Mouse (Mus musculus): Measurements from ENCODE around the gene Gpr156. TPM values are rescaled to one million over a fixed set of nuclear protein-coding genes. Genes with fewer than 3 reads are reported as not detected.
"Not testable (repeated sequence)": the region's sequence is repeated elsewhere in the genome, so short reads cannot be mapped to it uniquely, and the experiment has no call there.

Gpr156 gene
- polyA plus RNA-seq, 1 experiment from 2014 or later: not detected

- ATAC-seq (replicated peaks; ENCODE audit: low FRiP score); H3K4me3 ChIP-seq (ENCODE audit: low read depth, low read length); H3K4me2 ChIP-seq; H3K36me3 ChIP-seq (ENCODE audit: control insufficient read depth, insufficient read depth, low read length); DNase-seq (ENCODE audit: low spot score); H3K27me3 ChIP-seq (replicated peaks; ENCODE audit: control insufficient read depth, insufficient read depth, low read length); H3K9ac ChIP-seq (ENCODE audit: low read depth, low read length); H3K9me3 ChIP-seq (ENCODE audit: control insufficient read depth, low read length); H3K27ac ChIP-seq (ENCODE audit: low read depth, low read length); H3K4me1 ChIP-seq (replicated peaks; ENCODE audit: control insufficient read depth, insufficient read depth, low read length): not testable (repeated sequence)
- WGBS: 88% methylated on average over 4 of the region's 4 CpGs
These were observed 46.4 kb downstream of the Gpr156 start for GRCm38 (mm10) chr16:37962696-37963095.

- Histone ChIP-seq H3K4me2 (peak overlapping the region; percentile 19; the same call in 1 of the 2 replicates), H3K27me3 (replicated peaks; ENCODE audit: control insufficient read depth, insufficient read depth, low read length) (no peaks in the 10 kb centered on the region), H3K9ac (ENCODE audit: low read depth, low read length) (no peak overlapping the region; the same call in 1 of the 2 replicates), H3K4me3 (ENCODE audit: low read depth, low read length) (no peak overlapping the region), H3K4me1 (replicated peaks; ENCODE audit: control insufficient read depth, insufficient read depth, low read length) (0 out of 2 replicates have a peak, but pooled peaks cover 5% of the 10 kb centered on the region), H3K9me3 (ENCODE audit: control insufficient read depth, low read length) (no peaks in the 10 kb centered on the region), H3K36me3 (ENCODE audit: control insufficient read depth, insufficient read depth, low read length) (no peaks in the 10 kb centered on the region), H3K27ac (ENCODE audit: low read depth, low read length) (no peak overlapping the region)
- 30% methylated on average over 14 of the region's 15 CpGs for WGBS
- no peak for ATAC-seq (replicated peaks; ENCODE audit: low FRiP score)
- no peak for DNase-seq (ENCODE audit: low spot score)
These were observed 47.3 kb downstream of the Gpr156 start for GRCm38 (mm10) chr16:37963331-37964281.

GRCm38 (mm10) chr16:37964380-37965070 lies 48.2 kb downstream of the Gpr156 start:
- Histone ChIP-seq H3K4me1 (replicated peaks; ENCODE audit: control insufficient read depth, insufficient read depth, low read length) (0 out of 2 replicates have a peak, but pooled peaks cover 5% of the 10 kb centered on the region), H3K9ac (ENCODE audit: low read depth, low read length) (no peak overlapping the region), H3K36me3 (ENCODE audit: control insufficient read depth, insufficient read depth, low read length) (no peaks in the 10 kb centered on the region), H3K27me3 (replicated peaks; ENCODE audit: control insufficient read depth, insufficient read depth, low read length) (no peaks in the 10 kb centered on the region), H3K4me2 (no peak overlapping the region), H3K27ac (ENCODE audit: low read depth, low read length) (no peak overlapping the region), H3K4me3 (ENCODE audit: low read depth, low read length) (no peak overlapping the region), H3K9me3 (ENCODE audit: control insufficient read depth, low read length) (no peaks in the 10 kb centered on the region)
- DNase-seq (ENCODE audit: low spot score) (no peak), ATAC-seq (replicated peaks; ENCODE audit: low FRiP score) (no peak)
- WGBS: 64% methylated on average over 4 of the region's 4 CpGs

GRCm38 (mm10) chr16:37966871-37967270 lies 50.6 kb downstream of the Gpr156 start:
- H3K4me3 ChIP-seq (ENCODE audit: low read depth, low read length): no peak overlapping the region
- H3K4me1 ChIP-seq (replicated peaks; ENCODE audit: control insufficient read depth, insufficient read depth, low read length): 0 out of 2 replicates have a peak, but pooled peaks cover 5% of the 10 kb centered on the region
- no peaks in the 10 kb centered on the region for H3K9me3 ChIP-seq (ENCODE audit: control insufficient read depth, low read length)
- H3K36me3 ChIP-seq (ENCODE audit: control insufficient read depth, insufficient read depth, low read length): no peaks in the 10 kb centered on the region
- H3K27me3 ChIP-seq (replicated peaks; ENCODE audit: control insufficient read depth, insufficient read depth, low read length): no peaks in the 10 kb centered on the region
- no peak overlapping the region for H3K27ac ChIP-seq (ENCODE audit: low read depth, low read length)
- ATAC-seq (replicated peaks; ENCODE audit: low FRiP score): no peak
- no peak overlapping the region for H3K9ac ChIP-seq (ENCODE audit: low read depth, low read length)
- no peak overlapping the region for H3K4me2 ChIP-seq
- 89% methylated on average over 7 of the region's 7 CpGs for WGBS
- DNase-seq (ENCODE audit: low spot score): no peak

- Histone ChIP-seq H3K9ac (ENCODE audit: low read depth, low read length) (no peak overlapping the region), H3K4me1 (replicated peaks; ENCODE audit: control insufficient read depth, insufficient read depth, low read length) (0 out of 2 replicates have a peak, but pooled peaks cover 5% of the 10 kb centered on the region), H3K36me3 (ENCODE audit: control insufficient read depth, insufficient read depth, low read length) (no peaks in the 10 kb centered on the region), H3K4me3 (ENCODE audit: low read depth, low read length) (no peak overlapping the region), H3K4me2 (no peak overlapping the region), H3K9me3 (ENCODE audit: control insufficient read depth, low read length) (no peaks in the 10 kb centered on the region), H3K27ac (ENCODE audit: low read depth, low read length) (no peak overlapping the region), H3K27me3 (replicated peaks; ENCODE audit: control insufficient read depth, insufficient read depth, low read length) (no peaks in the 10 kb centered on the region)
- ATAC-seq (replicated peaks; ENCODE audit: low FRiP score) (no peak), DNase-seq (ENCODE audit: low spot score) (no peak)
- 49% methylated on average over 2 of the region's 2 CpGs for WGBS
These were observed 51.1 kb downstream of the Gpr156 start for GRCm38 (mm10) chr16:37967415-37967814.

GRCm38 (mm10) chr16:37971522-37971921 lies 55.2 kb downstream of the Gpr156 start:
- H3K4me1 ChIP-seq (replicated peaks; ENCODE audit: control insufficient read depth, insufficient read depth, low read length): no peaks in the 10 kb centered on the region
- ATAC-seq (replicated peaks; ENCODE audit: low FRiP score): no peak
- H3K27ac ChIP-seq (ENCODE audit: low read depth, low read length): no peak overlapping the region
- no peaks in the 10 kb centered on the region for H3K27me3 ChIP-seq (replicated peaks; ENCODE audit: control insufficient read depth, insufficient read depth, low read length)
- 71% methylated on average over 5 of the region's 5 CpGs for WGBS
- no peak overlapping the region for H3K4me3 ChIP-seq (ENCODE audit: low read depth, low read length)
- DNase-seq (ENCODE audit: low spot score): no peak
- H3K9ac ChIP-seq (ENCODE audit: low read depth, low read length): no peak overlapping the region
- H3K9me3 ChIP-seq (ENCODE audit: control insufficient read depth, low read length): no peaks in the 10 kb centered on the region
- H3K36me3 ChIP-seq (ENCODE audit: control insufficient read depth, insufficient read depth, low read length): no peaks in the 10 kb centered on the region
- no peak overlapping the region for H3K4me2 ChIP-seq

DNA sequence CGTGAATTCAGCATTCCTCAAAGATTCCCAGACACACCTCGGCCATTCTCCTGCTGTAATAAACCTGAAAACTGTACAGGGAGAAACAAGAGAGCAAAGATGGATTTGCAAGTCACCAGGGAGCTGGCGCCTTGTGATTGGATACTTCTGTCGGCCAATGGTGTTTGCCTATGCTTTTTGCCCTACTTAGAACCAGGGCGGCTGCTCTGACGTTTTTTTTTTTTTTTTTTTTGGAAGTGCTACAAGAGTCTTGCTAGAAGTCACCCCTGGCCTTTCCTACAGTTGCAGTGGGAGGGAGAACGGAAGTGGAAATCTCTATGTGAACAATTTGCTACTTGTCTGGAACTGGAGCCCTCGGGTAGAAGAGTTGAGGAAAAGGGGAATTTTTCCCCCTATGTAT lies 56.1 kb downstream of the Gpr156 start:
- Histone ChIP-seq H3K4me3 (ENCODE audit: low read depth, low read length) (no peak overlapping the region), H3K27me3 (replicated peaks; ENCODE audit: control insufficient read depth, insufficient read depth, low read length) (no peaks in the 10 kb centered on the region), H3K4me2 (no peak overlapping the region), H3K4me1 (replicated peaks; ENCODE audit: control insufficient read depth, insufficient read depth, low read length) (no peaks in the 10 kb centered on the region), H3K36me3 (ENCODE audit: control insufficient read depth, insufficient read depth, low read length) (no peaks in the 10 kb centered on the region), H3K9me3 (ENCODE audit: control insufficient read depth, low read length) (no peaks in the 10 kb centered on the region), H3K27ac (ENCODE audit: low read depth, low read length) (no peak overlapping the region), H3K9ac (ENCODE audit: low read depth, low read length) (no peak overlapping the region)
- no peak for DNase-seq (ENCODE audit: low spot score)
- ATAC-seq (replicated peaks; ENCODE audit: low FRiP score): no peak
- WGBS: 63% methylated on average over 8 of the region's 8 CpGs

DNA sequence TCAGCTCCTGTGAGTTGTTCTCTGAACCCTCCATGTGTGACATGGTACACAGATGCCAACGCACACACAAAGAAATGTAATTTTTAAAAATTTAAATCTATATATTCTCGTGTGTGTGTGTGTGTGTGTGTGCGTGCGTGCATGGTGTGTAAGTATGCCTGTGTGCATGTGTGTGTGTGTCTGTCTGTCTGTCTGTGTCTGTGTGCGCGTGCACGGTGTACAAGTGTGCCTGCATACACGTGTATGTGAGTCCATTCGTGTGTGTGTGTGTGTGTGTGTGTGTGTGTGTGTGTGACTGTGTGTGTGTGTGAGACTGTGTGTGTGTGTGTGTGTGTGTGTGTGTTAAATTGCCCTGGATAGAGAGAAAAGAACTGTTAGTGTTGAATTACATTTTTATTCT lies 56.9 kb downstream of the Gpr156 start:
- H3K4me1 ChIP-seq (replicated peaks; ENCODE audit: control insufficient read depth, insufficient read depth, low read length); H3K4me2 ChIP-seq; H3K27ac ChIP-seq (ENCODE audit: low read depth, low read length); H3K9me3 ChIP-seq (ENCODE audit: control insufficient read depth, low read length); H3K36me3 ChIP-seq (ENCODE audit: control insufficient read depth, insufficient read depth, low read length); H3K4me3 ChIP-seq (ENCODE audit: low read depth, low read length); H3K9ac ChIP-seq (ENCODE audit: low read depth, low read length); ATAC-seq (replicated peaks; ENCODE audit: low FRiP score); DNase-seq (ENCODE audit: low spot score); H3K27me3 ChIP-seq (replicated peaks; ENCODE audit: control insufficient read depth, insufficient read depth, low read length): not testable (repeated sequence)
- 87% methylated on average over 9 of the region's 9 CpGs for WGBS
